Mouse (Mus musculus): Measurements from ENCODE around the gene Anapc16.

Gene Anapc16

DNA sequence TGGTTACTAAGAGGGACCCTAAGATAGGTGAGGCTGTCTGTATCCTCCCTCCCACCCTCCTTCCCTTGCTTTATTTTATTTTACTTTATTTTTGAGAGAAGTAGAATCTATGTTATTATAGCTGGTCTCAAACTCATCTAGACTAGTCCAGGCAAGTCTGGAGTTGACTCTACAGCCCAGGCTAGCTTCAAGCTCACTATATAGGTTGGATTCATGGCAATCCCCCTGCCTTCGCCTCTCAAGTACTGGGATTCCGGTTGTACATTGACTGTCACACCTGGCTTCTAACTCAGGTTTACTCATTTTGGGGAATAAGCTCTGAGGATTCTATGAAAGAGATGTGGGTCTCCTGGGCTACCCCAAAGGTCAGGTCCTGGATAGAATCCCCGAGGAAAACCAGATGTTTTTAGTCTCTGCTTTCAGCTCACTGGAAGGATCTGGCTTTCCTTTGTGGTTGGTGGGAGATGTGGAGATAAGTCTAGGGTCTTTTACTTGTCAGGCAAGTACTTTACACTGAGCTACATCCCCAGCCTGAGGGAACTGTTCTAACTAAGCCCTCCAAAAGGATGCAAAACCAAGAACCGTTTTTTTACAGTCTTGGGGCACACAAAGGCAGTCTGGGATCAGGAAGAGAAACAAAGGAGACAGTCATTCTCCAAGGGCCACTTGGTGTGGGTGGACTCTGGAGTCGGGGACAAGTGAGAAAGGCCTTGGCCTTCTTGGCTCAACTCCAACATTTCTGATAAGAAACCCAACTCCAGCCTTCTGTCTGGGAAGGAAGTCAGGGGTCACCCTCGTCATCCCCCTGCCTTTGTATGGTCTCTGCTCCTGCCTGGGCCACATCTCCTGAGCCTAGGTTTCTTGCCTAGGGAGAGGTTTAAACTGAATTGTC lies 54.3 kb downstream of the Anapc16 start:
- DNase-seq: peak; percentile 65

DNA sequence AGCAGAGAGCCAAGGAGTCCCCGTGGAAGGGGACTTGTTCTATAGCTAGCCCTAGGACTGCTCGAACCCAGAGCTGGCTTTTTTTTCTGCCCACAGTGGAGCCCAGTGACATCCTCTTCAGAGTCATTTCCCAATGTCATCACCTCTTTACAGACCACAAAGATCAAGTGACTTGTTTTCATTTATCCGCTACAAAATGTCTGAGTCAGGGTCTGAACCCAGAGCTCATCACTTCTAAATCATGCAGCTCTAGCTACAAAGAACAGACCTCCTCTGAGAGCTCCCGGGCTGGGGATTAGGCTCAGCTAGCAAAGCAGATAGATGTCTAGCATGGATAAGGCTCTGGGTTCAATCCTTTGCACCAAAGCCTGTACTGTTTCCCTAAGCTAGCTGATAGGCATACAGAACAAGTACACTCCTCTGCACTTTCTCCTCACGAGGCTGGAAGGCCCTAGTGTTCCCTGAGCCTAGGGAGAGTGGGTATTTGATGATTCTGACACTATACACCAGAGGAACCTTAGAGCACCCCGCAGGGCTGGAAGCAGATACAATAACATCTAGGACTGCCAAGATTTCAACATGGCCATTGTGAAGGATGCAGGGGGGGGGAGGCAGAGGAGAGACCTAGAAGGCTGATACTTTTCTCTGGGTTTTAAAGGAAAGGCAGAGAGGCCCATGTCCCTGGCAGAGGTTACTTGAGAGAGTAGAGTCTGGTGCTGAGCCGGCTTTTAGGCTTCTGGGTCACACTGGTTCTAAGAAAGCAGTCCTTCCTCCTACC lies 55.5 kb downstream of the Anapc16 start:
- DNase-seq: peak; percentile 66

DNA sequence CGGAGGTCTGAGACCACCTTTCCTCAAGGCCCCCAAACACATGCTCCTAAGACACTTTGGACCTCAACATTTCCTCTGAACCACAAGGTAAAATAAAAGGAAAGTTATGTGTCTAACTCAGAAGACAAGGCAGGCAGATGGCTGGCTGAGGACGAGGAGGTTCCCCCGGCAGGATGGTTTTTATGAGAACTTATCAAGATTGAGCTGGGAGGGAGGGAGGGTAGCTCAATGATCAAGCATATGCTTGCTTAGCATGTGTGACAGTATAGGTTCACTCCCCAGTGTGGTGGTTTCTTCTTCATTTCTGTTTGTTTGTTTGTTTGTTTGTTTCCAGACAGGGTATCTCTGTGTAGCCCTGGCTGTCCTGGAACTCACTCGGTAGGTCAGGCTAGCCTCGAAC lies 56.6 kb downstream of the Anapc16 start:
- DNase-seq: no peak

DNA sequence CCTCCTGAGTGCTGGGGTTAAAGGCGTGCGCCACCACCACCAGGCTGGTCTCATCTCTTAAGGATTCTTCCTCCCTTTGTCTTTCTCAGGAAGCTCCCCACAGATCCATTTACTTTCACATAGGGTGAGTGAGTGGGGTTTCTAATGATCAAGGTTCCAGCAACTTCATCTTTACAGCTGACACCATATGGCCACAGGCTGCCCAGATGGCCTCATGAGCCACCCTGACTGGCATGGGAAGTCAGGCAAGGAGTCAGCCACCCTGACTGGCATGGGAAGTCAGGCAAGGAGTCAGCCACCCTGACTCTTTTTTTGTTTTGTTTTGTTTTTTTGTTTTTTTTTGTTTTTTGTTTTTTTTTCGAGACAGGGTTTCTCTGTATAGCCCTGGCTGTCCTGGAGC lies 57.5 kb downstream of the Anapc16 start:
- DNase-seq: no peak

DNA sequence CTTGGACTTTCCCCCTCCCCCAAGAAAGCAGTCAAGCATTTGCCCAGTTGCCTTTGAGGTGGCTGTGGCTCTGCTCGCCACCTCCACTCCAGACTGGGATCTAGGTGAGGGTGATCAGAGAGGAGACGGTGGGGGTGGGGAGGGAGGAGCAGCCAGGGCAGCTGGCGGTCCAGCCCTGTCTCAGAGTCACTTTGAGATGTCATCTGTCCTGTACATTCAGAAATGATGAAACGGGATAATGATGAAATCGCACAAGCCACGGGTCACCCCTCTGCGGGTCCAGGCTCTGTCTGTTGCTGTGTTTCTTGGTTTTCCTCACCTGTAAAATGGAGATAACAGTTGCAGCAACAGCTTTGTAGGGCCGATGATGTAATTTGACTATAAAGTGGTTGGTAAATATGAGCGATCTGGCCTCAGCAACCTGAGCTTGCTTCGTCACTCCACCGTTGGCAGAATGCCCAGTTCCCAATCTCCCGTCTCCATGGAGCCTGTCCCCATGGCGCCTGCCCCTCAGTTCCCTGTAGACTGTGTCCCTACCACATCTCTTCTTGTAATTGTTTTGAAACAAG lies 59.4 kb downstream of the Anapc16 start:
- peak; percentile 93 for DNase-seq

DNA sequence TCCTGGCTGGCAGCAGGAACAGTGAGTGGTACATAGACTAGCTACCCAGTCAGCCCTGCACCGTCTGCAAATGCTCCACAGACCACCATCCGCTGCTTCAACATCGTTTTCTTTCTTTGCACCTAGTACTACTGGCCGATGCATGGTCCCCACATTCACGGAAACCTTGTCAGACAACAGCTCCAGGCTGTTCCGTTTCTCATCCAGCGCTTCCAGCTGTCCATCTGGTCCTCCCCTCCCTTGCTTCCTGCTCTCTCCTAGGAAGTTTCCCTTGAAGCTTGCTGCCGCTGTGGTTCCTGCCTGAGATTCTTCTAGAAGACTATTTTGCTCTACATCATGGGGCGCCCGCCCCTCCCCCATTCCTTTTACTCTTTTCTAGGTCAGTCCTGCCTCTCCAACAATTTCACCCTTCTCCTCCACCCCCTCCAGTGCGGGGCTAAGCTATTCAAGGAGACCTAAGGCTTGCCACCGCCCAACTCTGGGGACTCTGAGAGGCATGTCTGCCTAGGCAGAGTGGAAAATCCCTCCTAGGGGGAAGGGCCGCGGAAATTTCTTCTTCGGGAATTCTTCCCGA lies 60.0 kb downstream of the Anapc16 start:
- DNase-seq: peak; percentile 83

DNA sequence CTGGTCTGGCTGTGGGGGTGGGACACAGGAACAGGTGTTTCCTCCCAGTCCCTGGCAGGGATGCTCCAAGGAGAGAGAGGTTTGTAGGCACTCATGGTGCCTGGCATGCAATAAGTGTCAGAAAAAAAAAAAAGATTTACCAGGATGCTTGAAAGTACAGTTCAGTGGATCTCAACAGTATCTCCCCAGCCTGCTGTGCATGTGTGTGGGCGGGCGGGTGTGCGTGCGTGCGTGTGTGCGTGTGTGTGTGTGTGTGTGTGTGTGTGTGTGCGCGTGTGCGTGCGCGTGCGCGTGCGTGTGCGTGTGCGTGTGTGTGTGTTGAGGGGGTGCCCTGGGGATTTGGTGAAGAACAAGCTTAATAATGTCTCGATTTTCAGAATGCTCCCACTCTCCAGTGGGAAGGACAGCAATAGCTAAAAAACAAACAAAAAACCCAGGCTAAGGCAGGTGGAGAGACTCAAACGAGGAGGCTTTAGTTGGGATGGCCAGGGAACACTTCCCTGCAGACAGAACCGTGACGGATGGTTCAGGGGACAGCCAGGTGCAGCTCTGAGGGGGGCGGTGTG lies 60.6 kb downstream of the Anapc16 start:
- no peak for DNase-seq

DNA sequence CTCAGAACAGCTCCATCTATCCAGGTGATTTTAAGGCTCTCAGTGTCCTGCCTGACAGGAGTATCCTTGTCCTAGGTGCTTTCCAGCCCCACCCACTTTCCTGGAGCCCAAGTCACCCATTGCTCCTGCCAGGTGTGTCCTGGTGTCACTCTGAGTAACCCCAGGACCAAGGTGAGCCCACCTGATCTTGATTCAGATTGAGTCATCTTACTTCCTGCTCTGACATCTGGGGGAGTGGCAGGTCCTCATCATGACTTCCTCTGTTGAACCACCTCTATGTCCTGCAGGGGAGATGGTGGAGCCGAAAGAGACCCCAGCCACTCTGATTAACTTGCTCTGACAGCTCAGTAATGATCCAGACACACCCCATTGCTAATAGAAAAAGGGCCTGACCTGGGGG lies 63.9 kb downstream of the Anapc16 start:
- DNase-seq: no peak

DNA sequence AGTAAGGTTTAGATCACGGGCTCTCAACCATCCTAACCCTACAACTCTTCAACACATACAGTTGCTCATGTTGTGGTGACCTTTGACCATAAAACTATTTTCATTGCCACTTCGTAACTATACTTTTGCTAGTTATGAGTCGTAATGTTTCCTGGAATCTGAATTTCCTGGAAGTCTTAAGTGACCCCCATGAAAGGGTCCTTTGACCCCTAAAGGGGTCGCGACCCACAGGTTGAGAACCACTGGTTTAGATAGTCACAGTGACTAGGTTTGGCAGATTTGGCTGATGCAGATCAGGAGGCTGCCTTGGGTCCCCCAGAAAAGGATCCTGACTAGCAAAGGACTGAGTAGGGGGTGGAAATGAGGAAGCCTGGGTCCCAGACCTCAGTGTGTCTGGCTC lies 64.3 kb downstream of the Anapc16 start:
- no peak for DNase-seq
